Mouse (Mus musculus): ENCODE measurements around the gene Cryba1.

The Cryba1 gene

DNA sequence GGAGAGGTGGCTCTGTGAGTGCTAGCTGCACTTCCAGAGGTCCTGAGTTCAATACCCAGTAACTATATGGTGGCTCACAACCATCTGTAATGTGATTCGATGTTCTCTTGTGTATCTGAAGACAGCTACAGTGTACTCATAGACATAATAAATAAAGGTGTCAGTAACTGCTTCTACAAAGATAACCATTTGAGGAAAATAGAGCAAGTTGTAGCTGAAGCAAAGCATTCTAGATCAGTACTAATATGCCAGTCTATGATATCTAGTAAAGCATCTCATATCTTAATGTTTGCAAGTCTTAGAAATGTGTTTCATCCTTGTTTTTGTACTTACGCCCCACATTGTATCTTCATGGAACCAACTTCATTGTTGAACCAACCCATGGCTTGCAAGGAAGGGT is 6.0 kb downstream of the Cryba1 start:
- DNase-seq (ENCODE audit: low read depth, low spot score) = no peak

DNA sequence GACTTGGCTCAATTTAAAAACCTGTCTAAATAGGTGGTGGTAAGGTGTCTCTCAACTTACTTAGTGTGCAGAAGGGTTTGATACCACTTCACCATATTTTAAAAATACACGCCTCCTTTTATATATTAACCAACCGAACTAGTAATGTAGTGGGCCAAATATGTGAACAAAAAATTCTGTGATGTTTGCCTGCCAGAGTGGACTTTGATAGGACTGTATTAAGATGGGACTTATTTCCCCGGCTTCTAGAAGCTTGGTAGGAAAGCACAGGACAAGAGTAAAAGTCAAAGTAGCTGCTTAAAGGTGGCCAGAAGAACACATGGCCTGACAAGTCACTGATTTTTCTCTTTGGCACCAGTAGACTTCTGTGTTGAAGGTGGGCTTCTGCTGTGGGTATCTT is 11.3 kb downstream of the Cryba1 start:
- no peak for DNase-seq (ENCODE audit: low read depth, low spot score)

DNA sequence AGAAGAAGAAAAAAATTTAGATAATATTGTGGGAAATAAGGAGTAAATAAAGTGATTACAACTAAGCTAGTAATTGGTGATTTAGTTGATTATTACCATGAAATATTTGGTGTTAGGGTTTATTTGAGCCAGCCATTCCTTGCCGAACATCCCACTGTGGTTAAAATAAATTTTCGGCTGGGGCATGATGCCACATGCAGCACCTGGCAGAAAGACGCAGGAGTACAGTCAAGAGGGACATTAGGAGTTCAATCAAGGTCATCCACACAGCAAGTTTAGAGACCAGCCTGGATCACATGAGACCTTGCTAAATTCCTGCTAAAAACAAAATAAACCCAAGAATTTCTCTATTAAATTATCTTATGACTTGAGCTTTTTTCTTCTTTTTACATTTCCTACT is 16.0 kb downstream of the Cryba1 start:
- DNase-seq (ENCODE audit: low read depth, low spot score) = no peak

DNA sequence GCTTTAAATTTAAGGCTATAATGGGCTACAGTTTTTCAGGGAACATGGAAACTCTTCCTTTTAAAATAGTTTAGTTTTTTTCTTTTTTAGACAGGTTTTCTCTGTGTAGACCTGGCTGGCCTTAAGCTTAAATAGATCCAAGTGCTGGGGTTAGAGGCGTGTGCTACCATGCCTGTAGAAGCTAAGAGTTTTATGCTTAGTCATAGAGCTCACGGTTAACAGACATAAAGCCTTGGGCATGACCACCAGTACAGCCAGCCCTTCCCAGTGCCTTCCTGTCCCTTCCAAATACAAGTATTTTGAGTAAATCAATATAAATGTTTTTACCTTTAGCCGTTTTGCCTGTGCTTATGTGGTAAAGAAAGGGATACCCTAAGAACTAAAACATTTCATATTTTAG is 19.2 kb downstream of the Cryba1 start:
- DNase-seq (ENCODE audit: low read depth, low spot score) = no peak

DNA sequence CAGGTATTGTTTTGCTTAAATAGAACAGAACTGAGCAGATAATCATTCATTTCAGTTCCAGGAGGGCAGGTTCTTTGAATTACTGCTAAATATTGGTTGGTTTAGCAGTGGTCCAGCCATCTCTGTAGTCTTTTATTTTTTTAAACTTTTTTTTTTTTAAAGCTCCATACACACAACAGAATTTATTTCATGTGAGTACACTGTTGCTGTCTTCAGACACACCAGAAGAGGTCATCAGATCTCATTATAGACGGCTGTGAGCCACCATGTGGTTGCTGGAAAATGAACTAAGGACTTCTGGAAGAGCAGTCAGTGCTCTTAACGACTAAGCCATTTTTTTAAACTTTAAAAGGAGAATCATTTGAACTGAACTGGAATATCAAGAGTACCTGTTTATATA is 27.9 kb downstream of the Cryba1 start:
- DNase-seq (ENCODE audit: low read depth, low spot score) = no peak

DNA sequence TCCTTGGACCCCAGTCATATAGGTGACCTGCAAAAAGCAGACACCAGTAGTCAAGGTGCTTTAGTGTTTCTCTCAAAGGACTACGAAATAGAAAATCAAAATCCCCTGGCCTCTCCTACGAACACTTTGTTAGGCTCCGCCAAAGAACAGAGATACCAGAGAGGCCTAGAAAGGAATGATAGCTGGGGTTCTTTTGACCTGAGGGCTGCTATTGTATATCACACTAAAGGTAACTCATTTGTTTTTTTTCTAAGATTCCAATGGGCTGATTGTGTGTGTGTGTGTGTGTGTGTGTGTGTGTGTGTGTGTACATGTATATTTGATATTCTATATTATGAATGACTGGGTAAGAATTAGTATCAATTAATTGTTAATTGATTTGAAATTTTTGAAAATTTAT is 32.1 kb downstream of the Cryba1 start:
- no peak for DNase-seq (ENCODE audit: low read depth, low spot score)

DNA sequence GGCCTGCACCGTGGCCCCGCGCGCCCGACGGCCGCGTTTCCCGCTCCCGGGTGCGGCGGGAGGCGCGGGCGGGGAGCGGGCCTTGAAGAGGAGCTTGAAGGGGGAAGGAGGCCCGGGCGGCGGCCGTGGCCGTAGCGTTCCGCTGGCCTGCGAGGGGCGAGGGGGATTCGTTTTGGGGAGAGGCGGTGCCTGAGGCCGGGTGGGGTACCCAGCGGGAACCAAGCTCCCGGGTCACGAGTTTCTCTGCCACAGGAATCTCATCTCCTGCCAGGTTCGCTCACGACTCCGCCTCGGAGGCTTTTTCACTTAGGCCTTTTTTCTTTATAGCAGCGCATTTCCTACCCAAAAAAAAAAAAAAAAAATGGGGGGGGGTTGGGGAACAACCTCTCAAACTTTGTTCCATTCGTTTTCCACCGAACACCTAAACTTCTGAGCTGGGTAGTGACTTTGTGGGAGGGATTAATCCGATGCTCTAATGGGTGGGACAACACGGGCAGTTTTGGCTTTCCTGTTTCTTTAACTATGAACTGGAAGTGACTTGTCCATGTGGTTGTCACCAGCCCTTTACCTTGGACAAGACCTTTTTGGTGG is 37.4 kb downstream of the Cryba1 start:
- peak; percentile 43 for DNase-seq (ENCODE audit: low read depth, low spot score)

DNA sequence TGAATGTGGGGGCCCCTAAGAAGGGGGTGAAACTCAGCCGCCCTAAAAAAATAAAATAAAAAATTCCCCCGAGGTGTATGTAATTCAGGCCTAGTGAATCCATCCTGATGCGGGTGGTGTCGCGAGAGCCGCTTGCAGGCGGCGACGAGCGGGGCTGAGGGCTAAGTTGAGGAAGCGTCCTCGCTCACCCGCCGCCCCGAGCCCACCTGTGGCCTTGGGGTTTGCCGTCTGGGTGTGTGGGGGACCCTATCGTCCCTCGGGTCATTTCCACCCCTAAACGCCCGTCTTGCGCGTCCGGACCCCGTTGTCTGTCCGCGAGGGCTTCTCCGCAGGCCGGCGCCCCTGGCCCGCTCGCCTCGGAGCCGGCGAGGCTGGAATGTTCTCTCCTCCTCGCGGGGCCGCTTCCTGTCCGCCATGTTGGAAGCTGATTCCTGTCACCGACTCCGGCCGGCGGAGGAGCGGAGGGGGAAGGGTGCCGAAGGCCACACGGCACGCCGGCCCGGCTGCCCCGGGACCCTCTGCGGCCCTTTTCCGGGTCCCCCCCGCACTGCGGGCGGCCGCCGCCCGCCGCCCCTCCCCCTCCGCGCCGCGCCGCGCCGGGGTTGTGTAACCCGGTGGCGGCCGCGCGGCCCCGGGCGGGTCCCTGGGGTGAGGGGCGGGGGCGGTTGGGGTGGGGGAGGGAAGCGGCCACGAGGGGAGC is 38.1 kb downstream of the Cryba1 start:
- peak; percentile 74 for DNase-seq (ENCODE audit: low read depth, low spot score)

DNA sequence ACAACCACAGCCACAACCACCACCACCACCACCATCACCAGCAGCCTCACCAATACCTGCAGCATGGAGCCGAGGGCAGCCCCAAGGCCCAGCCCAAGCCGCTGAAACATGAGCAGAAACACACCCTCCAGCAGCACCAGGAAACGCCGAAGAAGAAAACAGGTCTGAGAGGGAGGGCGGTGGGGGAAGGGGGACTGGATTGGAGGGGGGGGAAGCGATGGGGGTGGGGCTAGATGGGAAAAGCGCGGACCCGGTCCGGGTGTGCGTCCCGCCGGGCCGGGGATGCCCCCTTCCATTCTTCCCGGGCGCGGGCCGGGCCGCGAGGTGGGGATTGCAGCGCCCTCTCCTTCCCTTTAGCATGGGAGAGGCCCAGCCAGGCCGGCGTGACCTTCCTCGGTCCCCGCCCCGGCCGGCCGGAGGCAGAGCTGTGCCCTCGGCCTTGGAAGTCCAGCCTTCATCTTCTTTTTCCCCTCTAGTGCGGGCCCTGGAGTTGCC is 38.7 kb downstream of the Cryba1 start:
- peak; percentile 33 for DNase-seq (ENCODE audit: low read depth, low spot score)

DNA sequence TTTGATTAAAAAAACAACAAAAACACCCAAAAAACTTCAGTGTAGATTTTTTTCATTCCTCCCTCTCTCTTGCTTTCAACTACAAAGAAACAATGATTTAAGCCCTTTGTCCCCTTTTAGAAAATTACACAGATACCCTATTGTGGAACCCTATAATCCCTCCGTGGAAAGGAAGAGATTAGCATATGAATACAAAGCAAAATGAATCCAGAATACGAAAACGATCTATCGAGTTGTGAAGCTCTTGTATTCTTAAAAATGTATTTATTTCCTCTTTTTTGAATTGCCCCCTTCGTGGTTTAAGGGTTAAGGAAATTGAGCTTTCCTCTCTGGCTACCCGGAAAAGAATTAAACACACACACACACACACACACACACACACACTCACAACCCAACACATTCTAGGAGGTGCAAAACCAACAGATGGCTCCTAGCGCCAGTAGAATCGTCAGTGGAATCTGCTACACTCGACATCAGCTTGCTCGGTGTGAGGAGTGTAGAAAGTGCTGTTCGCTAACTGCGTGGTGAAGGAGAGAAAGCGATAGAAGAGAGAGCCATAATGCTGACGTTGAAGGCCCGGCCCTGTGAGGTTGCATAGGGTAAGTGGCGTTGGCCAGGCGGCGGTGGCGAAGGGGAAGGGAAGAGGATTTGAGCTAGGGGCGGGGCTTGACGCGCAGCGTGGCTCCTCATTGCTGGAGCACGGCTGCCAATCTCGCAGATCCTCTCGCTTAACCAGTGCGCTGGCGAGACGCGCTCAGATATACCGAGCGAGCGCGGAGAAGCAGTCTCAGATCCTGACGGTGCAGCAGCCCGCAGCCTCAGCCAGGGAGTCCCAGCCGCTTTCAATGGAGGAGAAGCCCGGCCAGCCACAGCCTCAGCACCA is 39.5 kb downstream of the Cryba1 start, which contains the start of gene Nufip2:
Gene Nufip2, plus strand, starts transcription at position 773 of the 883 bp plus-strand sequence.
- peak; percentile 99 for DNase-seq (ENCODE audit: low read depth, low spot score)

DNA sequence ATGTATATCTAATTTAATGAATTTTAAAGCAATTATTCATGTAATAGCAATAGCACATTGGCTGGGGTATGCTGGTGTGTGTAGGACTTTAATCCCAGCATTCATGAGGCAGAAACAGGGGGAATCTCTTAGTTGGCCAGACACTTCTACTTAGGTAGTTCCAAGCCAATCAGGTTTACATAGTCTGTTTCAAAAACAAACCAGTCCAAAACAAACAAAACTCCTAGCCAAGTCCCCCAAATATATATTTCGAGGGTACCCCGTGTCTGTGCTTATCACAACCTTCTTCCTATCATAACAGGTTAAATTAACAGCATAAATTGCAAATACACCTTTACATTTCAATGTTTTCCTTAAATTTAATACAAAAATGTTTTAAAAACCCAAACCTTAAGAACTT is 40.2 kb downstream of the Cryba1 start:
- DNase-seq (ENCODE audit: low read depth, low spot score) = no peak

DNA sequence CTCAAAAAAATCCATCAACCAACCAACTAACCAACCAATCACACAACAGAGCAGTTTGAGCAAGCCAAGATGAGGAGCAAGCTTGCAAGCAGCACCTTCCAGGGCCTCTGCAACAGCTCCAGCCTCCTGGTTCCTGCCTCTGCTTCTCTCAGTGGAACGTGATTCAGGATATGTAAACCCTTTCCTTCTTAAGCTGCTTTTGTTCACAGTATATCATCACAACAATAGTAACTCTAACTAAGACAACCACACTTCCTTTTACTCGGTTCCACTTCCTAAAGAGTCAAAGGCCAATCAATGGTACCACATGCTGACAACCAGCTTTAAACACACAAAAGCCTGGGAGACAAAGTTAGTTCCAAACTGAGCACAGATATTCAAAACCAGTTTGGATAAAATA is 45.1 kb downstream of the Cryba1 start:
- DNase-seq (ENCODE audit: low read depth, low spot score) = no peak

DNA sequence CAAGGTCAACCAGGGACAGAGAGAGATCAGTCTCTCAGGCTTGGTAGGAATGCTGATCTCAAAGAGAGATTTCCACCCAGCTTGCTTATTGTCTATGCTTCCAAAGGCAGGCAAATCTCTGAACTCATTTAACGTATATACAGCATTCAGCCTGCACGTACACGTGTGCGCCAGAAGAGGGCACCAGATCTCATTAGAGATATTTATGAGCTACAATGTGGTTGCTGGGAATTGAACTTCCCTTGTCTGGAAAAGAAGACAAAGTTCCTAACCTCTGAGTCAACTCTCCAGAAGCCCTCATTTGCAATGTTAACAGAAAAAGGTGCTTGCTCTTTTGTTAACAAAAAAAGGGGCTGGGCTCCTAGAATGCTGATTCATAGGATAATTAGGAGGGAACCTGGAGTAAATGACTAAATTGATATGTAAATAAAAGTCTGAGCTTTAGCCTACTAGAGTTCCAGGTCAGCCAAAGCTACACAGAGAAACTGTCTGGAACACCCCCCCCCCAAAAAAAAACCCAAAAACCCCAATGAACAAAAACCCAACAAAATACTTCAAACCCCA is 51.6 kb downstream of the Cryba1 start:
- peak; percentile 22 for DNase-seq (ENCODE audit: low read depth, low spot score)

DNA sequence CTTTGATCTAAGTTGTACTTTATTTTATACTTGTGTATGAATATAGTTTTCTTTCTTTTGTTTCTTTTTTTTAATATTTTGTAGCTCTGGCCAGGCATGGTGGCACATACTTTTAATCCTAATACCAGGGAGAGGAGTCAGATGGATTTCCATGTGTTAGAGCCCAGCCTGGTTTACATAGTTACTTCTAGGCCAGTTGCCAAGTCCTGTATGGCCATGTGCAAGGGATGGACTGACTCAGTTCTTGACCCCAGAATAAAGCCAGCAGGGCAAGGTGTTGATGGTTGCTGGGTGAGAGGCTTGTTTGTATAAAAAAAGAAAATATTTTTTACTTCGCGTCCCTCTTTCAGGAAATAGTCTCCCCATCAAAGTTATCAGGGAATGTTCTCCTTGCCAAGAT is 52.3 kb downstream of the Cryba1 start:
- DNase-seq (ENCODE audit: low read depth, low spot score) = no peak
